Mouse (Mus musculus) testis, adult 2 months (tissue): ENCODE results near the gene Adcy1.

Experiments
- CTCF ChIP-seq: fragments of 200-500 bp; IDR thresholded peaks from 2 replicates; pipeline ENCODE4 v1.5.1; 2012; ENCODE audit warnings: low read depth, mild to moderate bottlenecking, inconsistent platforms, low read length, moderate library complexity; ENCODE audit not compliant: control insufficient read depth, insufficient read depth, insufficient replicate concordance
- POLR2A ChIP-seq: fragments of 200-500 bp; IDR thresholded peaks from 2 replicates; pipeline ENCODE4 v1.6.1; 2012; ENCODE audit warnings: low read depth, mild to moderate bottlenecking, inconsistent platforms, low read length, moderate library complexity; ENCODE audit not compliant: control insufficient read depth

DNA sequence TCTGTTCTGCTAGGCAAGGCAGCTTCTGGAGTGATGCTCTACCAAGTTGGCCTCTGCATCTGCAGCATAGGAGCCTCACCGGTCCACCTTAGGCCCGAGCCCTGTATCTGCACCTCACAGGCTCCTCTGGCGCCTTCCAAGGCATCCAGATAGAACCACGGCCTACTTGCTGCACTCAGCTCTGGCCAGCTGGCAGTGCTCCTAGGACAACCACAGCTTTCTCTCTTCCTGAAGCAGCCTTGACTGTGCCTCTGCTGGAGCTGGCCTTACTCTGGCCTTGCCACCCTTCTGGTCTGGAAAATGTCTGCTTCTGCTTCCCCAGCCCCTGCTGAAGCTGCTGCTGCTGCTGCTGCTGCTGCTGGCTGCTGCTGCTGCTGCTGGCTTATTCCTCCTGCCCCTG, 45.8 kb downstream of the Adcy1 start:
- TF ChIP-seq POLR2A (no peak), CTCF (no peak)
